Mouse (Mus musculus) adrenal gland, postnatal 25 days (tissue): Measurements from ENCODE around the gene Gm382. TPM values are rescaled to one million over a fixed set of nuclear protein-coding genes. Genes with fewer than 3 reads are reported as not detected.

ENCODE experiments used
- DNase-seq: peaks from one replicate; pipeline ENCODE4 v3.0.0; 2021; ENCODE audit warnings: mixed read lengths
- long read RNA-seq: library from polyadenylated mRNA; stranded (forward); transcript quantifications from one replicate; pipeline ENCODE4 v2.0.0, GENCODE M21; 2021
- total RNA-seq: library from RNA; stranded (reverse); gene quantifications from 2 replicates; pipeline ENCODE4 v1.2.3, GENCODE M21; 2021

Gene Gm382
- total RNA-seq: not detected in 2 replicates
- long read RNA-seq: 0 reads

DNA sequence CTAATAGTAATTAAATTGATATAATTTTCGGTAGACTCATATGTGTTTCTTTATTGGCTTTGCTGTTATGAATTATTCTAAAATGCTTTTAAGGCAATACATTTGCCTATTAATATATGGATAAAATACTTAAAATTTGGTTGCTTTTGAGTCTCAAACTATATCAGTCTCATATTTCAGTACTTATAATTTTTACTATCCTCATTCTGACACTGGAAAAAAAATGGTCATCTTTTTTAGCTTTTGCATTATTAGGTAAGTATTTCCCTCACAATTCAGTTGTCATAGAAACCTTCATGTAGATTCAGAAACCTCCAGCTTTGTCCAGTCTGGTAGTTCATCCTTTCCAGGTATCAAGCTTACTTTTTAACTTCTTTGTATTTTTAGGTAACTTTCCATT is at the start of gene Gm382:
TSS of gene Gm382 (plus strand) at position 301 of the 400 bp plus-strand sequence.
- no peak for DNase-seq

DNA sequence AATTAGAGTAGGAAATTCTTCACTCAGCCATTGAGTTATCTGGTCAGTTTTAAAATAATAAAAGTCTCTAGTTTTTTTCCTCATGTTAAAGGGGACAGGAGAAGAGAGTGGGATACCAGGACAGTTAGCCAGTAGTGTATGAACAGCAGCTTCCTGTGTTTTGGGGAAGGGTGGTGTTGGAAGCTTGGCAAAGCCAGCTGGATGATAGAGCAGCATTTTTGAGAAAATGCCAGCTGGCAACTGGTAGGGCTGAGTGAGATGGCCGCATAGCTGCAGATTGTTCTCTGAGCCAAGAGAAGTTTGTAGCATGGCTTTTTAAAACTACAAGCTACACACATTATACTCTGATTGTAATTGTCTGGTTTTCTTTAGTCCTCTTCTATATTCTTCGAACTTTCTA is 30.4 kb downstream of the Gm382 start:
- DNase-seq: no peak

DNA sequence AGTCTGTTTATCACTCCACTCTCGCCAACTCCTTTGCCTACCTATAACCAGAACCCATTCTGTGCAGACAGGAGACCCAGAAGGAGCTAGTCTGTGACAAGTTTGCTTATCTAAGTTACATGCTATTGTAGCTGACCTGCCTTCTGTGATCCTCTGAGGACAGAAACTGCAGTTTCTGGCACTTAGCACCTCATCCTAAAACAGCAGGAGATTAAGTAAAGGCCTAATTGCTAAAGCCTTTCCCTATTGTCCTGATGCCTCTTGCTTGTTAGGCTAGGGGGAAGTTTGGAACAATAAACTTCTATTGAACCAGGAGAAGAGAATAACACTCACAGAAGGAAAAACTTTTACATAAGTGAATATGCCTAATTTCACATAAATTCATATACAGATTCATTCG is 51.5 kb downstream of the Gm382 start:
- DNase-seq: no peak

DNA sequence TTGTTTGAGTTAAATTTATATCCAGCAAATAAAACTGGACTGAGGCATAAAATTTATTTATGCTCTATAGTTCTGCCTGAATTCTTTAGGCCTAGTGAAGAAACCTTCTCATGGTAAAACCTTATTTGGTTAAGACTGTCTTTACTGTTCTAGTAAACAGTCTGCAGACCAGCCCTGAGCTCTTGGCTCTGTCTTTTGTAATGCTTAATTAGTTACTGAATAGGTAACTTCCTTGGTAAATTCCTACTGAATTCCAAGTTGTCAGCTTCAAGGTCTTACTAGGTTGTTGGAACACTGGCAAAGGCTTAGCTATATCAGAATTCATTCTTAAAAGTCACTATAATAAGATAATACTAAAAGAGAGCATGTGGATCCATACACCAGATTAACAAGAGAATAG is 53.3 kb downstream of the Gm382 start:
- no peak for DNase-seq

DNA sequence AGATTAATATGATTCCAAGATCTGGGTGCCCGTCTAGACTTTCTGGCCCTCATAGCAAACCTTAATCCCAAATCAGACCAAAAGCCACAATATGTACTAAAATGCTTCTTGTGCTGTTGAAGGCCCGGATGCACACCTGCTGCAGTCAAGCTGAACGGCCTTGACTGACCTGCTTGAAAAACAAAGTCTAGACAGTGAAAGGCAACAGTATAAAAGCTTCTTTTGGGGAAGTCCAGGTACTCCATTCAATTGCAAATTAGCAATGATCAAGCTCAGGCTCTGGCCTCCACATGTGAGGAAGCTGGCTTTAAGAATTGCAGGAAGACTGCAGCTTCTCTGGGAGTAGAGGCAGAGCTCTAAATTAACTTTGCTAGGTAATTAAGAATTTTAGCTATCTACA is 54.2 kb downstream of the Gm382 start:
- no peak for DNase-seq

DNA sequence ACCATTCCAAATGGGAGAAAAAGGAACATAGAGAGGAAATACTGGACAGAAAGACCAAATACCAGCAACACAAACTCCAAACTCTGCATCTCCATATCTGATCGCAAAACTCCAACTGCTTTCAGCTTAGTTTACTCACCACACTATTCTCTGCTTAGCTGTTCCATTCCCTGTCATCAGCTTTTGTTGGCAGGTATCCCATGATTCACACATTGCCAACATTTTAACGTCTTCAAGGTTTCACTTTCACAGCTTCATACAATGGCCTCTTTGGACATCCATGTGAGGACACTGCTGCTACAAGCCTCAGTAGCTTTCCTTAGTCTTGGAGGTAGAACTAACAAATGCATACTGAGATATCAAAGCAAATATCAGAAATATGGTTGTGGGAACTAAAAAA is 64.6 kb downstream of the Gm382 start:
- DNase-seq: no peak

Other genes starting within 250 kb of the Gm382 start
- not detected in 2 replicates for gene 4932411N23Rik, start 224.1 kb upstream of the Gm382 start, total RNA-seq